Mouse (Mus musculus): ENCODE results near the gene Fgfr2. TPM values are rescaled to one million over a fixed set of nuclear protein-coding genes. Genes with fewer than 3 reads are reported as not detected.

The Fgfr2 gene
- total and polyA plus RNA-seq, 2 experiments from 2014 or later, result 17.1 to 47.6 TPM

GRCm38 (mm10) chr7:130304642-130305041 is 2818.5 kb downstream of the Fgfr2 start:
- Histone ChIP-seq H3K4me1 (ENCODE audit: insufficient read depth) (no peaks in the 10 kb centered on the region), H3K9ac (no peak overlapping the region), H3K27me3 (ENCODE audit: insufficient read depth, low read length) (no peaks in the 10 kb centered on the region), H3K4me3 (ENCODE audit: low read depth, low read length) (no peak overlapping the region), H3K27ac (ENCODE audit: low read depth, low read length) (no peak overlapping the region), H3K36me3 (ENCODE audit: insufficient read depth) (no peaks in the 10 kb centered on the region), H3K4me2 (ENCODE audit: low read depth) (no peak overlapping the region), H3K9me3 (ENCODE audit: low read length) (no peaks in the 10 kb centered on the region)
- no peak for ATAC-seq
- 87% methylated on average over 1 of the region's 1 CpGs for WGBS
- DNase-seq, result no peak
- no peak for TF ChIP-seq CTCF (IDR thresholded peaks at IDR 0.05; ENCODE audit: low read depth)

GRCm38 (mm10) chr7:130303464-130303863 is 2819.7 kb downstream of the Fgfr2 start:
- Histone ChIP-seq H3K4me3 (ENCODE audit: low read depth, low read length) (no peak overlapping the region), H3K9me3 (ENCODE audit: low read length) (no peaks in the 10 kb centered on the region), H3K27me3 (ENCODE audit: insufficient read depth, low read length) (no peaks in the 10 kb centered on the region), H3K9ac (no peak overlapping the region), H3K27ac (ENCODE audit: low read depth, low read length) (no peak overlapping the region), H3K4me2 (ENCODE audit: low read depth) (no peak overlapping the region), H3K4me1 (ENCODE audit: insufficient read depth) (no peaks in the 10 kb centered on the region), H3K36me3 (ENCODE audit: insufficient read depth) (no peaks in the 10 kb centered on the region)
- no peak for TF ChIP-seq CTCF (IDR thresholded peaks at IDR 0.05; ENCODE audit: low read depth)
- WGBS, result 48% methylated on average over 8 of the region's 8 CpGs
- DNase-seq (no peak), ATAC-seq (no peak)

GRCm38 (mm10) chr7:130300606-130301005 is 2822.5 kb downstream of the Fgfr2 start:
- no peak for TF ChIP-seq CTCF (IDR thresholded peaks at IDR 0.05; ENCODE audit: low read depth)
- no peaks in the 10 kb centered on the region for H3K27me3 ChIP-seq (ENCODE audit: insufficient read depth, low read length)
- no peak overlapping the region for H3K27ac ChIP-seq (ENCODE audit: low read depth, low read length)
- no peak for DNase-seq
- no peak overlapping the region for H3K4me3 ChIP-seq (ENCODE audit: low read depth, low read length)
- H3K4me1 ChIP-seq (ENCODE audit: insufficient read depth), result no peaks in the 10 kb centered on the region
- H3K4me2 ChIP-seq (ENCODE audit: low read depth), result no peak overlapping the region
- WGBS, result 86% methylated on average over 3 of the region's 3 CpGs
- no peak overlapping the region for H3K9ac ChIP-seq
- H3K9me3 ChIP-seq (ENCODE audit: low read length), result no peaks in the 10 kb centered on the region
- ATAC-seq, result no peak
- H3K36me3 ChIP-seq (ENCODE audit: insufficient read depth), result no peaks in the 10 kb centered on the region

- Histone ChIP-seq H3K4me2 (ENCODE audit: low read depth) (no peak overlapping the region), H3K4me3 (ENCODE audit: low read depth, low read length) (no peak overlapping the region), H3K36me3 (ENCODE audit: insufficient read depth) (no peaks in the 10 kb centered on the region), H3K4me1 (ENCODE audit: insufficient read depth) (no peaks in the 10 kb centered on the region), H3K27me3 (ENCODE audit: insufficient read depth, low read length) (no peaks in the 10 kb centered on the region), H3K9me3 (ENCODE audit: low read length) (no peaks in the 10 kb centered on the region), H3K9ac (no peak overlapping the region), H3K27ac (ENCODE audit: low read depth, low read length) (no peak overlapping the region)
- ATAC-seq (no peak), DNase-seq (no peak)
- WGBS, result 78% methylated on average over 3 of the region's 3 CpGs
- no peak for TF ChIP-seq CTCF (IDR thresholded peaks at IDR 0.05; ENCODE audit: low read depth)
Measured at GRCm38 (mm10) chr7:130298926-130299594, 2824.1 kb downstream of the Fgfr2 start.

- no peak for TF ChIP-seq CTCF (IDR thresholded peaks at IDR 0.05; ENCODE audit: low read depth)
- Histone ChIP-seq H3K4me3 (ENCODE audit: low read depth, low read length) (no peak overlapping the region), H3K27ac (ENCODE audit: low read depth, low read length) (no peak overlapping the region), H3K4me2 (ENCODE audit: low read depth) (no peak overlapping the region), H3K4me1 (ENCODE audit: insufficient read depth) (peaks cover 4% of the 10 kb centered on the region; the same call in 1 of the 2 replicates), H3K27me3 (ENCODE audit: insufficient read depth, low read length) (no peaks in the 10 kb centered on the region), H3K9me3 (ENCODE audit: low read length) (no peaks in the 10 kb centered on the region), H3K9ac (no peak overlapping the region), H3K36me3 (ENCODE audit: insufficient read depth) (no peaks in the 10 kb centered on the region)
- ATAC-seq, result no peak
- DNase-seq, result no peak
- 82% methylated on average over 6 of the region's 6 CpGs for WGBS
Measured at GRCm38 (mm10) chr7:130291179-130291578, 2832.0 kb downstream of the Fgfr2 start.

GRCm38 (mm10) chr7:130289428-130289790 is 2833.7 kb downstream of the Fgfr2 start:
- H3K9ac ChIP-seq, result no peak overlapping the region
- 9% methylated on average over 9 of the region's 9 CpGs for WGBS
- TF ChIP-seq CTCF (IDR thresholded peaks at IDR 0.05; ENCODE audit: low read depth), result no peak
- H3K36me3 ChIP-seq (ENCODE audit: insufficient read depth), result no peaks in the 10 kb centered on the region
- peaks cover 4% of the 10 kb centered on the region; the same call in 1 of the 2 replicates for H3K4me1 ChIP-seq (ENCODE audit: insufficient read depth)
- ATAC-seq (no peak), DNase-seq (no peak)
- H3K4me3 ChIP-seq (ENCODE audit: low read depth, low read length), result no peak overlapping the region
- peak overlapping the region; percentile 6; the same call in 1 of the 2 replicates for H3K4me2 ChIP-seq (ENCODE audit: low read depth)
- H3K27me3 ChIP-seq (ENCODE audit: insufficient read depth, low read length), result no peaks in the 10 kb centered on the region
- no peaks in the 10 kb centered on the region for H3K9me3 ChIP-seq (ENCODE audit: low read length)
- no peak overlapping the region for H3K27ac ChIP-seq (ENCODE audit: low read depth, low read length)

GRCm38 (mm10) chr7:130288719-130289427 is 2834.3 kb downstream of the Fgfr2 start:
- Histone ChIP-seq H3K27me3 (ENCODE audit: insufficient read depth, low read length) (no peaks in the 10 kb centered on the region), H3K4me1 (ENCODE audit: insufficient read depth) (peaks cover 4% of the 10 kb centered on the region; the same call in 1 of the 2 replicates), H3K27ac (ENCODE audit: low read depth, low read length) (no peak overlapping the region), H3K4me2 (ENCODE audit: low read depth) (peak overlapping the region; percentile 6; the same call in 1 of the 2 replicates), H3K4me3 (ENCODE audit: low read depth, low read length) (no peak overlapping the region), H3K9me3 (ENCODE audit: low read length) (no peaks in the 10 kb centered on the region), H3K36me3 (ENCODE audit: insufficient read depth) (no peaks in the 10 kb centered on the region), H3K9ac (no peak overlapping the region)
- no peak for DNase-seq
- no peak for TF ChIP-seq CTCF (IDR thresholded peaks at IDR 0.05; ENCODE audit: low read depth)
- ATAC-seq, result no peak
- 43% methylated on average over 11 of the region's 11 CpGs for WGBS

Data from forebrain, postnatal 0 days (tissue).